Mouse (Mus musculus): ENCODE measurements around the gene Fam53a.

Fam53a gene

DNA sequence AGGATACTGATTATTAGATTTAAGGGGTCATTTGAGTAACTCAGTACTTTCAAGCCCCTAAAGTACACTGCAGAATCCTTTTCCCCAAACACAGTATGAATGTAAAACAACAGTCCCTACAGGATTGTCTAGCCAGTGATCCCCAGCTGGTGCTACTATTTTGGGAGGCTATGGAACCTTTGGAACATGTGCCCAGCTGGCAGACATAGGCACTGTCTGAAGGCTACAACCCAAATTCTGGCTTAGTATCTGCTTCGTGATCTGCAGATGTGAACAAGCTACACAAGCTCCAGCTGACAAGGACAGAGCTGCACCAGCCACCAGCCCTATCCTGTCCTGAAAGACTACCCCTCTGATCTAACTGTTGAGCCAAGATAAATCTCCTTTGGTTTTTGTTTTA is 3.1 kb upstream of the Fam53a start:
- no peak for DNase-seq (ENCODE audit: low read depth in 1 of 2, low spot score in 2 of 2)

GRCm38 (mm10) chr5:33630615-33631014 is 1.2 kb upstream of the Fam53a start:
- DNase-seq (ENCODE audit: low read depth in 1 of 2, low spot score in 2 of 2): no peak

GRCm38 (mm10) chr5:33630061-33630460 is 626 bp upstream of the Fam53a start:
- no peak for DNase-seq (ENCODE audit: low read depth in 1 of 2, low spot score in 2 of 2)

- DNase-seq (ENCODE audit: low read depth in 1 of 2, low spot score in 2 of 2): peak in 1 of 2 experiments; percentile 14
Observed at GRCm38 (mm10) chr5:33628820-33629300, 575 bp downstream of the Fam53a start.

- DNase-seq (ENCODE audit: low read depth in 1 of 2, low spot score in 2 of 2): no peak
Observed at GRCm38 (mm10) chr5:33627968-33628367, 1.5 kb downstream of the Fam53a start.

DNA sequence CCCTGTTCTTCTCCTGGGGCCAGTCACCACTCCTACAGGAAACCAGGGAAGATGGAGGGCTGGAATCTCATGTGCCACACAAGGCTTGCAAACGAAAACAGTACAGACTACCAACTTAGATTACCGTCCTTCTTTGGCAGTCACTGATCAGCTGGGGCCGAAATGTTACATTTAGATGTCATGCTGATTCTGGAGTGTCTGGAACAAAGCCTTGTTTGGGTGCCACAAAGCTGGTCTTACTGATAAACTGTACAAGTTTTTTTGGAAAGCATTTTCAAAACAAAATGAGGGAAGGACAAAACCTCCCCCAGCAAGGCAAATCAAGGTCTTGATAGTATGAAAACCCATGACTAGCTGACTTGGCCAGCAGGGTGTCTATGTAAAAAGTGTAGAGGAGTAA is 5.7 kb downstream of the Fam53a start:
- no peak for DNase-seq (ENCODE audit: low read depth in 1 of 2, low spot score in 2 of 2)

DNA sequence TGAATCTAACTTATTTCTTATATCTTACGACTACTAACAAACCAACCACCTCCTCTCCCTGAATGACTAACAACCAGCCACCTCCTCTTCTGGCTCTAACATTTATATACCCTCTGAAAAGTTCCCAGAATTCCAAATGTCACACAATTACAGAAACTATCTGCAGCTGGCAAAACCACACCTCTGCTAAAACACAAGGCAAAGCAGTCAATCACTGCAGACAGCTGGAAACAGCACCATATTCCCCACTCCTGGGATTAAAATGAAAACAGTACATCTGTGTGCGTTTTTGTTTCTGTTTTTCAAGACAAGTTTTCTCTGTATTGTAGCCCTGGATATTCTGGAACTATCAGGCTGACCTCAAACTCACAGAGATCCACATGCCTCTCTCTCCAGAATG is 6.8 kb downstream of the Fam53a start:
- no peak for DNase-seq (ENCODE audit: low read depth in 1 of 2, low spot score in 2 of 2)

DNA sequence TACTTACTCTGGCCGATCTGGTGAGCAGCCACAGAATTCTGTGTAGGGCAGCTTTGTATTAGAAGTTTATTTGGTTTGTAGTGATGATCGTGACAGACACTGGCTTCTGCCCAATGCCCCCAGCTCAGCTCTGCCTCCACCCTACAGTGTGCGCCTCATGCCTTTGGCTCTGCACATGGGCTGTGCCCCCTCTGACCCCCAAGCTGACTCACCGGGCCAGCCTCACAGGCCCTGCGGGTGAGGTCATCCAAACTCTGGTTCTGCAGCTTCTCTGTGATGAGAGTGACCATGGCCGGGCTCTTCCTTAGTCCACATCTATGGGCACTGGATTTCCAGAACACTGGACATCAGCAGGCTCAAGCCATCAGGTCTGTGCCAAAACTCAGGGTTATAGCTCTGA is 15.0 kb downstream of the Fam53a start:
- no peak for DNase-seq (ENCODE audit: low read depth in 1 of 2, low spot score in 2 of 2)

DNA sequence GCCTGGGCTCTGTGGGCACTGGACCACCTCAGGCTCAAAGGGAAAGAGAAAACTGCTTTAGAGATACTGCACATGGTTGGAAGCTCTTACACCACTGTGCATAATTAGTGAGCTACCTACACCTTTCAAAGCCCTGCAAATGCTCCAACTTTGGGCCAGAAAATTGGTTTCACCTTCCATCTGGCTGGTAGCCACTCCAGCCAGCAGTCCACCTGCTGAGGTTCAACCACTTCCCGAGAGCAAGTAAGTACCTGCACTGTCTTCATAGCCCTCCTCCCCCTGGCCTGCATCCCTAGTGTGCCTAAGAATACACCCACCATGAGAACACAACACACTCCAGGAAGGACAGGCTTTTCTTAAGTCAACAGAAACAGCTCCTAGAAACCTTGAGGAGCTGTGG is 17.6 kb downstream of the Fam53a start:
- no peak for DNase-seq (ENCODE audit: low read depth in 1 of 2, low spot score in 2 of 2)

DNA sequence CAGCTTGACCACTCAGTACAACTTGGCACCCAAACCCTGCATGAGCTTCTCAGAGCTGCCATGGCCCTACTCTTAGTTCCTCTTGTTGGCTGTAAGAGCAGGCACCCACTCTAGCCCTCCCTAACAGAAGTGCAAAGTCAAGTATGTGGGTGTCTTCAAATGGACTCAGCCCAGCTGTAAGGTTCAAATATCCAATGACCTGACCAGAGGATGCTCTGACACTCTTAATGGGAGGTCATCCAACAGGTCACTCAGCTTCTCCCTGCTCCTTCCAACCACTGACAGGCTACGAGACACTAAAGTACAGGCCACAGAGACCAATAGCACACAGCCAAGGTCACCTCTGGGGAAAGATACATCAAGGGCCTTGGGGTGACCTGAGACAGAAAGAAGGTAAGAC is 20.2 kb downstream of the Fam53a start:
- DNase-seq (ENCODE audit: low read depth in 1 of 2, low spot score in 2 of 2): no peak

DNA sequence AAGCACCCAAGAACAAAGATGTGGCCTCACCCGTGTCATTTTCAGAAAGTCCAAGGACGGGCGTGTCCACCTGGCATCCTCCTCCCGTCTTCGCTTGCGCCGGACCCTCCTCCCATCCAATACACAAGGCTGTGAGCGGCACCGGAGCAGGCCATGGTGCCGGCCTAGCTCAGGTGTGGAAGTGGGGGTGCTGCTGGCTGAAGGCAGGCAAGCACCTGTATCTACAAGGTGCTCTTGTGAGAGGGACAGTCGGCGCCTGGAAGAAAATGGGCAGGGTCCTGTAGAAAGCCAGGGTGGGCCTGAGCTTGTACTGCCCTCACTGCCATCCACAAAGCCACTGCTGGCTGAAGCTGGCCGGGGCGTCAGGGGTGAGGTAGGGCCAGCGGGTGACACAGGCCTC is 22.0 kb downstream of the Fam53a start:
- DNase-seq (ENCODE audit: low read depth in 1 of 2, low spot score in 2 of 2): no peak

DNA sequence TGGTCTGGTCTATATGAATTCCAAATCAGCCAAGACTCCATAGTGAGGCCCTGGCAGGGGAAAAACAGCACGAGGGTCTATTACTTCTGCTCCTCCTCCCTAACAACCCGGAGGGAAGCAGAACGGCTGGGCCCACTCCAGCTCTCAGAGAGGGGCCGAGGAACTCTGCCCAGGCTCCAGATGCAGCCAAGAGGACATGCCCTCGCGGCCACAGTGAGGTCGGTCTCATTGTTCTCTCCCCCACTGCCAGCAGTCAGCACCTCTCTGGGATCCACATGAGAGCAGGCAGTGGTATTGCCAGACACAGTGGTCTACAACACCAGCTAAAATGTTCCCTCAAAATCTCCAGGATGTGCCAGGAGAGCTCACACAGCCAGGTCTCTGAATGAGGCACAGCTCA is 22.8 kb downstream of the Fam53a start:
- DNase-seq (ENCODE audit: low read depth in 1 of 2, low spot score in 2 of 2): no peak

DNA sequence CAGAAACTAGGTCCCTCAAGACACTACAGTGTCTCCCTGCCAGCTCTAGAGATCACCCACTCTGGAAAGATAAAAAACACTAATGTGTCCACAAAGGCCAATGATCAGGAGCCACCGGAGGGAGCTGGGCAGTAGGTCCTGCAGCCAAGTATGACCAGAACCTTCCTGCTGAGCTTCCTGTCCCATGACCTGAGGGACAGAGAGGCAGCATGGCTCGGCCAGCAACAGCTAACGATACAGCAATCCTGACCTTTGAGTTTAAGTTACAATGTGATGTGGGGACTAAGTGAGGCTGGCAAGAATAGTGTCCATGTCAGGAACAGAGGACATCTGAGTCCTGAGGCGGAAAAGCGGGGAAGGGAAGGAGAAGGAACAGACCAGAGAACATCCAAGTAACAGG is 24.1 kb downstream of the Fam53a start:
- DNase-seq (ENCODE audit: low read depth in 1 of 2, low spot score in 2 of 2): no peak

DNA sequence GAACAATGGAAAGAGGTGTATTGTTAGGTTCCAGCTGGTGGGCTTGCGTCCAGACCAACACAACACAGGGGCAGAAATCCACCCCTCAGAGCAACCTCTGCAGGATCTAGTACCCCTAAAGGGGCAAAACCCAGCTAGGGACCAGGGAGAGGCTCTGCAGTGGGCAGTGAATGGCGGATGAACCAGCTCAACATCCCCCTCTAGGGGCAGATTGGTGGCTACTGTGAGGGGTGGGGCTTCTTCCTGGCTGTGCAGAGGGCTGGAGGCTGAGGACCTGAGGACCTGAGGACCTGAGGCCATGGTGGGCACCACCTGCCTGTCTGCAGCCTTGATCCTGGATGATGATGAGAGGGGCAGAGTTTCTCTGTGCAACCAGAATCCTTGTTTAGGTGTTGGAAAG is 35.8 kb downstream of the Fam53a start:
- no peak for DNase-seq (ENCODE audit: low read depth in 1 of 2, low spot score in 2 of 2)

DNA sequence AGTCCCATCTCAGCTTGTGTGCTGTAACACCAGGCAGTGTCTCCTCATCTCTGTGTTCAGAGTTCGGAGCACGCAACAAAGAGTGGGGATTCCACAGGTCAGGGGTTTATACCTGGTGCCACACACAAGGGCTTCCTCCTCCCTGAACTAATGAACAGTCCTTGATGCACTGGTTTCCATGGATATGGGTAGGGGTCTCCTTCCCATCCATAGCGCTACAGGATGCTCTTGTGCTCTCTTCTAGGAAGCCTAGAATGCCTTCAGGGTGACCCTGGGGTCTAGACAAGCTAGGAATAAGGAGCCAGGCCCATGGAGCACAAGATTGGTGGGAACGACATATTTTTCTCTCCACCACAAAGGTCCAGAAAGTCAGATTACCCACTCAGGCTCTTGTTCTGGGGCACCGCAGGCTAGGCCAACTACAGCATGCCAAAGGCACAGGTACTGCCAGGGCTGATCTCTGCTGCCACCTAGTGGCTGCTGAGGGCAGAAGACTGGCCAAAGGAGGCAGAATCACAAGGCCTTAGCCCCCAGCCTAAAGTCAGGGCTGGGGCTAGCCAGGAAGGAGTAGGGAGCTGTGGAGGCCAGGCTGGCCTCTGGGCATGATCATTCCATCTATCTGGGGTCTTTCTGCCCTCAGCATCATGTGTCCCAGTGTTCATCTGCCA is 40.1 kb downstream of the Fam53a start:
- peak in 1 of 2 experiments; percentile 35 for DNase-seq (ENCODE audit: low read depth in 1 of 2, low spot score in 2 of 2)

DNA sequence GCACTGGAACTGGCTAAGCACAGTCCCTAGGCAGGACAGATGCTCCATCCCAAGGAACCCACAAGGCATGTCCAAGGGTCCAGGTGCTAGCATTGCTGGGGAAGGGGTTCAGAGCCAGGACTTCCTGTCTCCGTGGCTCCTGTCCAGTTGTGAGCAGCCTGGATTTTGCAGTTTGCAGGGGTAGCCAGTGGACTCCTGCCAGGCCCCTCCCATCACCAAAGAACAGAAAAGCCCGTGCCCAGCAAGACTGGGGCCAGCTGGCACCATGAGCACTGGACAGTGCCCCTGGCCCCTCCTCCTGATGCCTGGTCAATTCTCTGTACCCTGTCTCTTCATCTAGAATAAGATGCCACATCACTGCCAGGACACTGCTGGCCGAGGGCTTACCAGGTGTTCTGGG is 41.4 kb downstream of the Fam53a start:
- no peak for DNase-seq (ENCODE audit: low read depth in 1 of 2, low spot score in 2 of 2)

- no peak for DNase-seq (ENCODE audit: low read depth in 1 of 2, low spot score in 2 of 2)
Observed at GRCm38 (mm10) chr5:33587498-33588058, 41.9 kb downstream of the Fam53a start.

- DNase-seq (ENCODE audit: low read depth in 1 of 2, low spot score in 2 of 2): no peak
Observed at GRCm38 (mm10) chr5:33580336-33580735, 49.1 kb downstream of the Fam53a start.

- DNase-seq (ENCODE audit: low read depth in 1 of 2, low spot score in 2 of 2): no peak
Observed at GRCm38 (mm10) chr5:33574207-33574606, 55.2 kb downstream of the Fam53a start.

DNA sequence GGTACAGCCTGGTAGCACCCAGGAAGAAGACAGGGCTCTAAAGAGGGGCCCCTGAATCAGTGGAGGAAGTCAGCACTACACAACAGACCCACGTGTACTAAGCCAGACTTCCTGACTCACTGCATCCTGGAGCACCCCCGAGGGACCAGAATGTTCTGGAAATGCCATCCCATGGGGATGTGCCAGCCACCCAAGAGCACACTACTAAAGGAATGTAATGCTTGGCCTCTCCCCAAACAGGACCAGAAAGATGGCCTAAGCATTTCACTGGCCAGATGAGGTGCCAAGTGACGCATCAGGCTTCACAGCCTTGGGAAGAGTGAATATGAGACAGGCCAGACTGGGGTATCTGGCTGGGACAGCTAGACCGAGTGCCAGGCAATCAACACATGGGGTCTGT is 63.5 kb downstream of the Fam53a start:
- DNase-seq (ENCODE audit: low read depth in 1 of 2, low spot score in 2 of 2): no peak

- no peak for DNase-seq (ENCODE audit: low read depth in 1 of 2, low spot score in 2 of 2)
Observed at GRCm38 (mm10) chr5:33556277-33556995, 73.0 kb downstream of the Fam53a start.
